ENCODE assay signal across 12 mouse cellular contexts in the genomic region with DNA sequence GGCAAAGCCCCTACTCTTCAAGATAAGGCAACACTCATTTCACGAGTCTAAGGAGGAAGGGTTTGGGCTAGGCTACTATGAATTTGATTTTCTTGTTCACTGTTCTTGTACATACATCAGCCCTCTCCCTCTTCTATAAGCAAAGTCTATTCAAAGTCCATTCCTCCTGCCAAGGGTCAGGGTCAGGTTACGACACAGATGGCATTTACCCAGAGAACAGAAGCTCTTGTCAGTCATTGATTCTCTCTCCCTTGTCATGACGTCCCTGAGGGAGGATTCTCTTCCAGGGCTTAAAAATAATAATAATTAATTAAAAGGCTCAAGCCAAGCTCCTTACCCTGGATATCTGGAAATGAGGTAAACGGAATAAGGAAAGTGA.
DNase-seq lines count a peak whose midpoint lies in the region; ATAC-seq and TF ChIP-seq lines count a peak whose summit lies in the region.
"Had no signal": no experiment of that assay in that cellular context is flagged by ENCODE, and none has a peak within 500 bp of the region (broad histone marks: within the 10 kb centered on the region; RNA-seq: fewer than 3 reads in every experiment).

No protein-coding gene starts in this region.

- 0 out of 2 replicates have a peak overlapping the region, but pooled peaks have one; percentile 7 for H3K4me2 ChIP-seq in intestine, embryonic 14.5 days (ENCODE audit: low read length)
- H3K4me2 ChIP-seq in intestine, postnatal 0 days (replicated peaks; ENCODE audit: low read depth): no peak overlapping the region
- H3K4me2 ChIP-seq in intestine, embryonic 16.5 days (ENCODE audit: low read depth, low read length): no peak overlapping the region; the same call in 1 of the 2 replicates
- no peak overlapping the region for H3K4me2 ChIP-seq in forebrain, embryonic 12.5 days
- H3K4me2 ChIP-seq: hindbrain, embryonic 15.5 days had no signal

- peak overlapping the region; percentile 17; the same call in 1 of the 2 replicates for H3K27ac ChIP-seq in intestine, embryonic 14.5 days (ENCODE audit: low read depth)
- H3K27ac ChIP-seq in intestine, postnatal 0 days (ENCODE audit: low read depth, low read length): no peak overlapping the region
- H3K27ac ChIP-seq in intestine, embryonic 16.5 days (ENCODE audit: low read length): 0 out of 2 replicates have a peak overlapping the region, but pooled peaks have one; percentile 18
- no peak overlapping the region for H3K27ac ChIP-seq in forebrain, embryonic 12.5 days
- H3K27ac ChIP-seq: hindbrain, embryonic 15.5 days had no signal

- no peaks in the 10 kb centered on the region for H3K9me3 ChIP-seq in intestine, embryonic 14.5 days (ENCODE audit: control insufficient read depth, low read length)
- H3K9me3 ChIP-seq in intestine, postnatal 0 days (ENCODE audit: control insufficient read depth): no peaks in the 10 kb centered on the region
- no peaks in the 10 kb centered on the region for H3K9me3 ChIP-seq in intestine, embryonic 16.5 days (ENCODE audit: control insufficient read depth, low read length)
- no peaks in the 10 kb centered on the region for H3K9me3 ChIP-seq in forebrain, embryonic 12.5 days
- H3K9me3 ChIP-seq: hindbrain, embryonic 15.5 days had no signal

- DNase-seq in intestine, embryonic 14.5 days (ENCODE audit: low spot score): no peak
- DNase-seq in adipocyte (ENCODE audit: low spot score): peak; percentile 57
- DNase-seq in embryo, embryonic 10 days (ENCODE audit: low spot score): peak; percentile 79
- no peak for DNase-seq in retina, postnatal 1 day
- DNase-seq: cerebellum, adult 9-11 months; right cerebral cortex, adult 18-20 months had no signal

- WGBS in intestine, embryonic 14.5 days: 16% methylated on average over 4 of the region's 4 CpGs
- WGBS in intestine, postnatal 0 days: 34% methylated on average over 4 of the region's 4 CpGs
- 33% methylated on average over 4 of the region's 4 CpGs for WGBS in intestine, embryonic 16.5 days
- 41% methylated on average over 4 of the region's 4 CpGs for WGBS in forebrain, embryonic 12.5 days

- peaks cover 18% of the 10 kb centered on the region for H3K4me1 ChIP-seq in intestine, embryonic 14.5 days (replicated peaks; ENCODE audit: control insufficient read depth, insufficient read depth, low read length)
- no peaks in the 10 kb centered on the region for H3K4me1 ChIP-seq in intestine, postnatal 0 days (replicated peaks; ENCODE audit: control insufficient read depth, insufficient read depth, low read length)
- peaks cover 6% of the 10 kb centered on the region for H3K4me1 ChIP-seq in intestine, embryonic 16.5 days (ENCODE audit: control insufficient read depth, insufficient read depth, low read length)
- H3K4me1 ChIP-seq in forebrain, embryonic 12.5 days: no peaks in the 10 kb centered on the region
- H3K4me1 ChIP-seq: hindbrain, embryonic 15.5 days had no signal

- no peaks in the 10 kb centered on the region for H3K27me3 ChIP-seq in intestine, embryonic 14.5 days (replicated peaks; ENCODE audit: control insufficient read depth, insufficient read depth, low read length)
- H3K27me3 ChIP-seq in intestine, postnatal 0 days (replicated peaks; ENCODE audit: control insufficient read depth, insufficient read depth, low read length): no peaks in the 10 kb centered on the region
- H3K27me3 ChIP-seq in intestine, embryonic 16.5 days (replicated peaks; ENCODE audit: control insufficient read depth, insufficient read depth, low read length): no peaks in the 10 kb centered on the region
- H3K27me3 ChIP-seq in forebrain, embryonic 12.5 days: no peaks in the 10 kb centered on the region
- H3K27me3 ChIP-seq: hindbrain, embryonic 15.5 days had no signal

- H3K4me3 ChIP-seq in intestine, embryonic 14.5 days (ENCODE audit: low read depth, low read length): no peak overlapping the region
- no peak overlapping the region for H3K4me3 ChIP-seq in intestine, postnatal 0 days (ENCODE audit: low read depth, low read length)
- H3K4me3 ChIP-seq in intestine, embryonic 16.5 days (ENCODE audit: low read length): no peak overlapping the region
- no peak overlapping the region for H3K4me3 ChIP-seq in forebrain, embryonic 12.5 days (replicated peaks)
- H3K4me3 ChIP-seq: hindbrain, embryonic 15.5 days; layer of hippocampus, adult 2 months had no signal

- H3K36me3 ChIP-seq in intestine, embryonic 14.5 days (ENCODE audit: control insufficient read depth, insufficient read depth, low read length): no peaks in the 10 kb centered on the region
- no peaks in the 10 kb centered on the region for H3K36me3 ChIP-seq in intestine, postnatal 0 days (ENCODE audit: control insufficient read depth, insufficient read depth)
- H3K36me3 ChIP-seq in intestine, embryonic 16.5 days (ENCODE audit: control insufficient read depth, insufficient read depth, low read length): no peaks in the 10 kb centered on the region
- no peaks in the 10 kb centered on the region for H3K36me3 ChIP-seq in forebrain, embryonic 12.5 days (replicated peaks)
- H3K36me3 ChIP-seq: hindbrain, embryonic 15.5 days had no signal

- no peak overlapping the region for H3K9ac ChIP-seq in intestine, embryonic 14.5 days (ENCODE audit: low read length)
- H3K9ac ChIP-seq in intestine, postnatal 0 days (ENCODE audit: low read depth, low read length): no peak overlapping the region
- no peak overlapping the region for H3K9ac ChIP-seq in intestine, embryonic 16.5 days (ENCODE audit: low read depth, low read length)
- no peak overlapping the region for H3K9ac ChIP-seq in forebrain, embryonic 12.5 days
- H3K9ac ChIP-seq: hindbrain, embryonic 15.5 days had no signal

- ATAC-seq in intestine, embryonic 14.5 days (replicated peaks; ENCODE audit: low FRiP score, low TSS enrichment, low read depth): peak; percentile 44; the same call in 1 of the 2 replicates
- ATAC-seq in intestine, postnatal 0 days: no peak
- ATAC-seq in intestine, embryonic 16.5 days: peak; percentile 31; the same call in 1 of the 2 replicates
- no peak for ATAC-seq in forebrain, embryonic 12.5 days (ENCODE audit: low FRiP score)
- ATAC-seq in frontal cortex, adult (ENCODE audit: low TSS enrichment): no peak

- TF ChIP-seq CTCF in intestine, postnatal 0 days (IDR thresholded peaks at IDR 0.05; ENCODE audit: low read depth): no peak

Comparison
In these comparisons a context has a peak if more than half of its experiments do, and no peak if none do; other contexts are left out.
1. ATAC-seq: peak in intestine, embryonic 14.5 days (single experiment) and intestine, embryonic 16.5 days (single experiment); none in intestine, postnatal 0 days (single experiment), forebrain, embryonic 12.5 days (single experiment) and frontal cortex, adult (single experiment).
2. H3K27ac ChIP-seq: peak in intestine, embryonic 14.5 days (single experiment) and intestine, embryonic 16.5 days (single experiment); none in intestine, postnatal 0 days (single experiment) and forebrain, embryonic 12.5 days (single experiment).
3. DNase-seq: peak in adipocyte (single experiment) and embryo, embryonic 10 days (single experiment); none in intestine, embryonic 14.5 days (single experiment) and retina, postnatal 1 day (single experiment).